Mouse (Mus musculus) left cerebral cortex, postnatal 36 days (tissue): Measurements from ENCODE around the gene Plekha5. TPM values are rescaled to one million over a fixed set of nuclear protein-coding genes. Genes with fewer than 3 reads are reported as not detected.
A peak's percentile ranks its signal among the peaks of the same experiment; 100 is the strongest.
"Not testable (repeated sequence)": the region's sequence is repeated elsewhere in the genome, so short reads cannot be mapped to it uniquely, and the experiment has no call there.

Experiments
- DNase-seq, 2 experiments: peaks; one replicate each; pipeline ENCODE4 v3.0.0; 2021 to 2022; ENCODE audit warnings: low spot score in 2 of 2, mixed read lengths in 1 of 2
- intact Hi-C: fragments of 180-260 bp; cut with DNase I; formaldehyde crosslinking; loops from one replicate; pipeline ENCODE4 v1.15.1; 2025
- total RNA-seq, 2 experiments: library from RNA; stranded (reverse); gene quantifications; 2 replicates each; pipeline ENCODE4 v1.2.3; 2021

The Plekha5 gene
- total RNA-seq, 2 experiments from 2014 or later, result 99.6 to 119 TPM

DNA sequence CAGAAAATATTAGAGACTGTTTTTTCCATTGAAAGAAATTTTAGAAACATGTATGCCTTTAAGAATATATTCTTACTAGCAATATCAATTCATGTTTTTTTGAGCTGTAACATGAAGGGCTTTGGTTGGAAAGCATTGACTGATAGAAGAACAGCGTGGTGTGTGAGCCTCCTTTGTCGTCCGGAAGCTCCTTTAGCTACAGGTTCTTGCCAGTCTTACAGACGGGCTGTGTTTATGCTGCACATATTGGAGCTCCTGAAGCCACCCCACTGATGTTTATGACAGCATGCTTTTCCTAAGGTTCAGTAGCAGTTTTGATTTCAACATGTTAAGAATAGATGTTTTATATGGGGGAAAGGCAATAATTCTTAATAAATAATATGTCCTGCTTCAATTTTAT lies 91.7 kb downstream of the Plekha5 start:
- no peak for DNase-seq
- intact Hi-C loops, result loop anchor here (5.0 kb wide), 1 partner anchor 38 kb away; no protein-coding TSS in a partner anchor

DNA sequence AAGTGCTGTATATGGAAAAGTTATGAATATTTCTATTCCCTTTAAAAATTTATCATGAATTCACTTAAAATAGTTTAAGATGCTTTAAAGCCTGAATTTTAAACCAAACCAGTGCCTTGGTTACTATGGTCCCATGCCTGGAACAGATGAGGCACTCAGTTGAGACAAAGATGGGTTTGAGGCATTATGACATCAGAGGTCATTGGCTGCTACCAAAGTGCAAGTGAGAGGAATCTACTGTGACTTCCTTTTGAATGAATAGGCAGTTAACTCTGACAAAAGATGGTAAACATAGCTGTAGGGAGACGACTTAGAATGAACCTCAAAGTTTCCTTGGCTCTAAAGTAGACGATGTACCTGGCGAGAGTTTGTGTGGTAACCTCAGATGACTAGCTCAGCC lies 92.3 kb downstream of the Plekha5 start:
- intact Hi-C loops, result loop anchor here (5.0 kb wide), 1 partner anchor 39 kb away; no protein-coding TSS in a partner anchor
- no peak for DNase-seq

DNA sequence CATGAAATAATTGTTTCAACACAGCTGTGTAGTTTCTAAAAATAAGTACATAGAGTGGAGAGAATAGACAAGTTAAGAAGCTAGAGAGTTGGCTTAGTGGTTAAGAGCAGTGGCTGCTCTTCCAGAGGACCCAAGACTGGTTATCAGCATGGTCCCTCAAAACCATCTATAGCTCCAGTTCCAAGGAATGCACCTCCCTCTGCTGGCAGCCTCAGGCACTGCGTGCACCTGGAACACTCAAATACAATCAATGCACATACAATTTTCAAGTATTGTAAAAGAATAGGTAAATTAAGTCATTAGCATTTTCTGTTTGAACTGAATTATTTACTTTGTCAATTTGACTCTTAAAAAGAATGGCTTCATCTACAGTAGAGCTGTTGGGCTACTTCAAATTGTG lies 93.3 kb downstream of the Plekha5 start:
- DNase-seq, result no peak
- intact Hi-C loops, result loop anchor here (5.0 kb wide), 1 partner anchor 40 kb away; no protein-coding TSS in a partner anchor

DNA sequence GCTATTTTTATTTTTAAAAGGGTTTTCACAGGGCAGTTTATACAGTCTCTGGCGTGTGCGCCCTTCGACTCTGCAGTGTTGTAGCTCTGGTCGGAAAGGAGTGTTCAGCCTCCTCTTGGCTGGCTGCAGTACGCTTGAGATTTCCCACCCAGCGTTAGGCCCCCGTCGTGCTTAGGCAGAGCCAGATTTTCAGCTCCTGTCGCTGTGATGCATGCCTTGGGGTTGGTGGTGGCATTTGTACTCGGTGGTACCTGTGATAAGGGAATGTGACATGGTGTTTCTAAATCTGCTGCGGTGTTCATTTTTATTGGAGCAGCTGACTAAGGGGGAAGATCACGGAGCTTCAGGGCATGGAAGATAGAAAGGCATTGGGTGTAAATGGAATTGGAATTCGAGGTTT lies 95.2 kb downstream of the Plekha5 start:
- DNase-seq, result no peak
- intact Hi-C loops, result loop anchor here (5.0 kb wide), 1 partner anchor 42 kb away; no protein-coding TSS in a partner anchor

DNA sequence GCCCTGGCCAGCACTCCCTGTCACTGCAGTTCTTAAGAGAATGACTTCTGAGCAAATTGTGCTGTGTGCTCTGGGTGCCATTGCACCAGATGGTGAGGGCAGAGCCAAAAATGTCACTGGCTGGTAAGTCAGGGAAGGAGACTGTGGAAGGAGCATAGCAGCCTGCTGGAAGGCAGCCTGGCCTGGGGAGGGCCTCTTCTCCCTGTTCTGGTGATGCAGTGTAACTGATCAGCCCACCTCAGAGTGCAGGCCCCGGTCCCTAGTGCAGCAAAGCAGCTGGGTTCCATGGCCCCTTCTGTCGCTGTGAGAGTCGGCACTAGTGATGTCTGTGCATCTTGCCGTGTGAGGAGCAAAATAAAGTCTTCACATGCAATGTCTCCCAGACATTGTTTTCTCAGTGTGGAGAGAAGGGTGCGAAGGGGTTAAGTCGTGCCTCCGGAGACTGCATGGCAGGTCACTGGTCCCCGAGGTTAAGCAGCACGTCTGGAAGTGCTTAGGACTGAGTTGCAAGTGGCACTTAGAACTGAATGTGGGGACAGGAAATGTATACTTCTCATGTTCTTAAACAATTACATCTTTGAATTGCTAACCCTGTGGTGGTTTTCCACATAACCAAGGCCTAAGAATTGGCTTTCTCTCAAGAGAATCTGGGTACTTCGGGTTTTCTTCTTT lies 95.8 kb downstream of the Plekha5 start:
- intact Hi-C loops, result loop anchor here (5.0 kb wide), 1 partner anchor 42 kb away; no protein-coding TSS in a partner anchor
- peak in 1 of 2 experiments; percentile 45 for DNase-seq

DNA sequence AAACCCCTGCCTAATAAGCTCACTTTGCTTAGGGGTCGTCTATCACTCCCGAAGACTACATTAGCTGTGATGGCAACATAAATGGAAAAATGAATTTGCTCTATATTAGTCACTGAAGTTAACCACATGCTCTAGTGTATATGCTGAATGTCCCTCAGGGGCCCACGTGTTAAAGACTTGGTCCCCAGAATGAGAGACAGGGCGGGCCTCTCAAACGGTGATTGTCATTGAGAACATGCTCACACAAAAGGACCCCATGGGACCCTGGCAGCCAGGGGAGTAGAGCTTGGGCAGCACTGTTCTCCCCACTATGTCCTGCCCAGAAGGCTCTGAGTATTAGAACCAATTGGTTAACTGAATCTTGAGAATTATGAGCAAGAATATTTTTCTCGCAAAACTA lies 97.1 kb downstream of the Plekha5 start:
- DNase-seq, result no peak
- intact Hi-C loops, result no loop called here

DNA sequence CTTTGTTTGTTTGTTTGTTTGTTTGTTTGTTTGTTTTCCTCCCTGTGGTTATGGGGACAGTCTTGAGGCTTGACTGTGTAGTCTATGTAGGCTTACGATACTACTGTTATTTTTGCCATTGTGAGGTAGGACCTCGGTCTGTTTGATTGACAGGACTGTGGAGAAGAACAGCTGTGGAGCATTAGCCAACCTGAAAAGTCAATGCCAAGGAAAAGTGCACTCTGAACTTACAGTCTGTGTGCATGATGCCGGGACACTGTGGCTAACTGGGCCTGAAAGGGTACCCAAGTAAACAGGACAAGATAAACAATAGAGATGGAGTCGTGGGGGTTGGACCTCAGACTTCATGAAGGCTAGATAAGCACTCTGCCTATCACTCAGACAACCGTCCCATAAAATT lies 98.0 kb downstream of the Plekha5 start:
- intact Hi-C loops, result no loop called here

DNA sequence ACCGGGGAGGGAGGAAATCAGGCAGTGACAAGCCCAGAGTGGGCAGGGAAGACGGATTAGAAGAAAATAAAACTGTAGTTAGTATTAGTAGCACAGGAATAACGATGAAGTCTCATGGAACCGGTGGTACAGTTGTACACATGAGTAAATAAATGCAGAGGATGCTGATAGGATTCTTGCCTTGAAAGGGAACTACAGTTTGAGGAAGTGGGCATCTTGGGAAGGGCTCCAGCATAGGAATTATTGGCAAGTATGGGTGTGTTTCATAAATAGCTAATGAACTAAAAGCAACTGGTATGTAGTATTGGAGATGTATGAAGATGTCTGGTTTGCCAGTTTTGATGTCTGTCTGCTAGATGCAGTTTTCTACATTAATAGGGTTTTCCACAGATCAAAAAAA lies 99.7 kb downstream of the Plekha5 start:
- intact Hi-C loops, result no loop called here
- DNase-seq, result no peak

More for the DNA sequence above, 98.0 kb downstream of the Plekha5 start:
- no peak for DNase-seq

DNA sequence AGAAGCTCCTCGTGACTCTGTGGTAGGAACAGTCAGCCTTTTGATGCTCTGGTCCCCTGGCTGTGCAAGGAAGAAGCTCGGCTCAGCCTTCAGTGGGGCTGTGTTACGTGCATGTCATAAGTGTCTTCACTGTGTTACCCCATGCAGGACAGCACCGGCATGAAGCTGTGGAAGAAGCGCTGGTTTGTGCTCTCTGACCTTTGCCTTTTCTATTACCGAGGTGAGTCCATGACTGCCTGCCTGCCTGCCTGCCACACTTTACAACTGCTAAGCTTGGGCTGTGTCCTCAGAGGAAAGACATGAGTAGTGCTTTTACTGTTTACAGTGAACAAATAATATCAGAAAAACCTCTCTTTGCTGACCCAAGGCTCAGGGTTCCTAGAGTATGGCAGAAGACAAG lies 104.6 kb downstream of the Plekha5 start:
- intact Hi-C loops, result no loop called here
- no peak for DNase-seq

DNA sequence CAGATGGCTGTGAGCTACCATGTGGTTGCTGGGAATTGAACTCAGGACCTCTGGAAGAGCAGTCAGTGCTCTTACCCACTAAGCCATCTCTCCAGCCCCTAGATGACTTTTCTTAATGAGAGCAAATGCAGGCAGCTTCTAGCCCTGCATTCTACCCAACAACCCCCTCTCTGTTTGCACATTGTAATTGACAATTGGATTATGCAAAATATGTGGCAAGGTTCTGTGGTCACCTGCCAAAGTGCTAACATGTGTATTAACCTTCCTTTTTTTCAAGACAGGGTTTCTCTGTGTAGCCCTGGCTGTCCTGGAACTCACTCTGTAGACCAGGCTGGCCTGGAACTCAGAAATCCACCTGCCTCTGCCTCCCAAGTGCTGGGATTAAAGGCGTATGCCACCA lies 109.0 kb downstream of the Plekha5 start:
- intact Hi-C loops, DNase-seq: not testable (repeated sequence)

DNA sequence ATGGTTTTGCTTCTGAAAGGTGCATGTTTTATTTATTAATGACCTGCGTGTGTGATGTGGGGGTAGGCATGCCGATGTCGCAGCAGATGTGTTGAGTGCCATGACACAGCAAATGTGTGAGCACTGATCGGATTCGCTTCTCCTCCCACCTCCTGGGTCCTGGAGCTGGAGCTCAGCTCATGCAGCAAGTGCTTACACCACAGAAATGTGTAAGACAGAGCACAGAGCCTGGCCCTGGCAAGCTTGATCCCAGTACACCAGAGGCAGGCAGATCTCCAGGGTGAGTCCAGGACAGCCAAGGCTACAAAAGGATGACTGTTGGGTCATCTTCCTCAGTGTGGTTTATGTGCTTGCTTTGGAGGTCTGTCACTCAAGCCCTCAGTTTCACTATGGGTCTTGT lies 109.8 kb downstream of the Plekha5 start:
- intact Hi-C loops, result no loop called here
- no peak for DNase-seq

DNA sequence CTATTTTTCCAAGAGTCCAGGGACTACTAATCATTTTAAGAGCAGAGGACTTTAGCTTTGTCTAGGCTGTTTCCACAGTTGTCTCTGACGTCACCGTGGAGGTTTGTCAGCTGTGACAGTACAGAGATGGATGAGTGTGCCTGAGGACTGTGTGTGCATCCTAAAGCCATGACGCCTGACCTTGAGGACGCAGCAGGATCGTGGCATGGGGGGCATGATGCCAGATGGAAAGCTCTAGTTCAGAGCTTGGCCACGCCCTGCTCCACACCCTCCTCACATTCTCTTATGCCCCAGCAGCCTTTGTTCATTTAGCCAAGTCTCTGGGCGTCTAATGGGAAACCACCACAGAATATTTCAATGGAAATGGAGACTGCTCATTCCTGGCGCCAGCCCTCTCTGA lies 111.7 kb downstream of the Plekha5 start:
- DNase-seq, result no peak
- intact Hi-C loops, result no loop called here

DNA sequence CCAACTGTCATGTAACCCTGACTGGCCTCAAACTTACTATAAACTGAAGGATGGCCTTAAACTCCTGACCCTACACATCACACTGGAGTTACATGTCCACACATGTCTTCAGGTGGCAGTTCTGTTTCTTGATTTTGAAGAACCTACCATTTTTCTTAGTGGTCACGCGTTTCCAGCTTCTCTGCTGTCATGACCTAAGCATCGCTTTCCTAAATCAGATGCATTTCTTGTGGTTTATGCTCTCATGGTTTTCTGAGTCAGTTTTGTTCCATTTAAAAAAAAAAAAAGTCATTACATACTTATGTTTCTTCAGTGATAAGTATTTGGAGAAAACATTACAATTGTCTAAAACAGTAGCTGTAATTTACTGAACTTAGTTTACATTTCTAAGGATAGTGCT lies 118.1 kb downstream of the Plekha5 start:
- intact Hi-C loops, result no loop called here
- DNase-seq, result no peak

DNA sequence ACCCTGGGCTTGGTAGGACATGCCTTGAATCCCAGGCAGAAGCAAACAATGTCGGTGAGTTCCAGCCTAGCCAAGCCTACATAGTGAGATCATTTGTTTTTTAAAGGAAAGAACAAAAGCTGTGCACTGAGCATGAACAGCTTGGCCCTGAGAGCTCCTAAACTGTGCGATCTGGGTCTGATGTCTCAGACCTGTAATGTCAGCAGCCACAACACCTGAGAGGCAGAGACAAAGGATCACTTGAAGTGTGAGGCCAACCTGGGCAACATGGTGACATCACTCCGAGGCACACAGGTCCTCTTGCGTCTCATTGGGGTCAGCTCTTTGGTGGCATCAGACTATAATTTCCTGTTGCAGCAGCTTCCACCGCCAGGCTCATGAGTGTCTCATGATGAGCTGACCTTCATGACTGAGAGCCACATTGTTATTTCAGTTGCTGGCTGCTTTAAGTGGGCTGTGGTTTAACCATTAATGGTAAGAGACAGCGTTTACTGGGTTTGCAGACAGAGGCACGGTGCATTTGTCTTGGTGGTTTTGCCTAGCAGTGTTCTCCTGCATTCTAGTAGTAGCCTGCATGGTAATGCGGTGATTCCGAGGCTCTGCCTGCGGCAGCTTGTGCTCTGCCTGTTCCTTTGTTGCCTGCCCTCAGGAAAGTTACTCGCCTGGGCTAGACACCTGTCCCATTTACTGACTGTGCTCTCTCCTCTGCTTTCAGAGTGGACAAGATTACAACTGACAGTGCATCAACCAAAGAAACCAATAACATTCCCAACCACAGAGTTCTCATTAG lies 119.3 kb downstream of the Plekha5 start:
- intact Hi-C loops, result no loop called here
- no peak for DNase-seq

DNA sequence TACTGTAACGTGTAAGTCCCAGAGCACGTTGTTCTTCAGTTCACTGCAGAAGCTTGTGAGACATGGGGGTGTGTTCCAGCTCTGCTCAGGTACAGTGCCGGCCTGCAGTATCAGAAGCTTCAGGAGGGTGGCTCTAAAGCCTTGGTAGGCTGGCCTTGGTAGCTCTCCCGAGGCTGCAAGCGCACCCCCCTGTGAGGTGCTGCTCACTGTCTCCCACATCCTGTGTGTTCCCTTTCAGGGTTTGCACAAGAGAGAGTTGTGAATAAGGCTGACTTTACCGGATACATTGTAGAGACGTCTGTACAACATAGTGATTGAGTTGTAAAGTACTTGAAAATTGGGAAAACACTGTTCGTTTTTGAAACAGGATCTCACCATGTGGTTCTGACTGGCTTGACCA lies 122.2 kb downstream of the Plekha5 start:
- DNase-seq, result no peak
- intact Hi-C loops, result no loop called here

DNA sequence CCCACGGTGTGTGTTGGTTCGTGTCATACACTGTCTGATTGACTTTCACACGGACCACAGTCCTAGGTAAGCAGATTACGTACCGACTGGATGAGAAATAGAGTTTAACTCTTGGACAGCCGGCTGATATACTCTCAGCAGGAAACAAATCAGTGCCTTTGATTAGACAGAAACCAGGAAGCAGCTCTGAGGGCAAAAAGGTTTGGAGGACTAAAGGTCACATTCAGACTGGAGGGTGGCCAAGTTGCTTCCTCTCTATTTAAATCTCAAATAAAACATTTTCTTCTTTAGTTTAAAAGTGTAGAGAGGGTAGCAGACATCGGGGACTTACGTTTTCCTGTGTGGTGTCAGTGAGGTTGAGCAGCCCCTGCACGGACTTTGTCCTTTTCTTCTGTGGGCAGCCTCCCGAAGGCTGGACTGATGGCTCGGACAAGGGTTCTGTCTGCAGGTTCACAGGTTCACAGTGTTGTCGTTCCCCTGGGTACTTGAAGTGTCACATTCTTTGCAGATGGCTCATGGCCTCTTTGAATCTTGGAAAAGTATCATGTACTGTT lies 122.9 kb downstream of the Plekha5 start:
- intact Hi-C loops, result no loop called here
- DNase-seq, result no peak

DNA sequence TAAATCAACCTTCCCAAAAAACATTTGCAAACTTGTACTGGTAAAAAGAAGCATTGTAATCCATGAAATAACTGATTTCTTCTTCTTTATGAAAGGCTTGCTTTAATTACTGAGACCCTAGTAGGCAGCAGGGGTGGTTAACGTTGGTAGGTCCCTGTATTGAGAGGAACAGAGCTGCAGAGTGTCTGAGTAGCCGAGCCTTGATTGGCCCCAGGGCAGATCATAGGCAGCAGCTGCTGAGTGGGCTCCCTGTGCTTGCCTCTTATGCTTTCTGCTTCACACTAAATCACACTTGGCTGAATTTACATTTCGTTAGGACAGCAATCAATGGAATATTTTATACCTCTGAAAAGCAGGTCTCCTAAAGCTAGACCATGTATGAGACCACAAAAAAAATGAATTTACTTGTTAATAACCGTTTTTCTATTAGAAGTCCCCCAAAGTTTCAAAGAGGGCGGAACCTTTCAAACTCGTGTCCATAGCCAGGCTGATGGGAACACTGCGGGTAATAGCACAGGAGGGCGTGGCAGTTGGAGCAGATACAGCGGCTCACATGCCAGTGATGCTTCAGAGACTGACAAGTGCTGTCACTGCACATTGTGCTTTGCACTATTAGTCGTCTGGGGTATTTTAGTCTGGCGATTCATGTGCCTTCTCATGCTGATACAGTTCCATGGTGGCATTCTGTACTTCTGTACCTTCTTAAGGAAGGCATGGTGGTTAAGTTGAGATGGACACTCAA lies 123.5 kb downstream of the Plekha5 start:
- intact Hi-C loops, result no loop called here
- no peak for DNase-seq

DNA sequence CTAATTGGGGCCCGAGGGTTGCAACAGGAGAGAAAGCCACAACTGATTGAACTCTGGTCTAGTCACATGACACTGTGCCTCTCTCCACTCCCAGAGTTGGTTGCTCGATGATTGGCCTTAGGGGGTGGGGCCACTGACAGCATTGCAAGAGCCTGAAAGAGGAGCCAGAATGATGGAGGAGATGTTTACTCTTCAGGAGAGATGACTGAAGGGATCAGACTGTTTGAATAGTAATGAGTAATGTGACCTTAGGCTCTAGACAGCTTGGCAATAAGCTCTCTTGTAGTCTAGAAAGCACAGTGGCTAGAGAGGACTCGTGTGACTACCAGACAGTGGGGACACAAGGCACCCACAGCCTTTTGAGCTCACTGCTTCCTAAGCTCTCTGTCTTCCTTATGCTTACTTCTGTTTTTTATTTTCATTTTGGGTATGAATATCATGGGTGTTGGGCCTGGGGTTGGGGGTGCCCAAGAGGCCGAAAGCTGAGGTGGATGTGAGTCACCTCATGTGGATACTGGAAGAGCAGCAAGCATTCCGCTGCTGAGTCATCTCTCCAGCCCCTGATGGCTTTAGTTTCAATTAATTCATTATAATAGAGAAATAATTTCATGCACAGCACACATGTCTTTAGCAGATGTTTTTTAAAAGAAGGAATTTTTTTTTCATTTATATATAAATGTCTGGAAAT lies 124.4 kb downstream of the Plekha5 start:
- DNase-seq, result no peak
- intact Hi-C loops, result no loop called here

DNA sequence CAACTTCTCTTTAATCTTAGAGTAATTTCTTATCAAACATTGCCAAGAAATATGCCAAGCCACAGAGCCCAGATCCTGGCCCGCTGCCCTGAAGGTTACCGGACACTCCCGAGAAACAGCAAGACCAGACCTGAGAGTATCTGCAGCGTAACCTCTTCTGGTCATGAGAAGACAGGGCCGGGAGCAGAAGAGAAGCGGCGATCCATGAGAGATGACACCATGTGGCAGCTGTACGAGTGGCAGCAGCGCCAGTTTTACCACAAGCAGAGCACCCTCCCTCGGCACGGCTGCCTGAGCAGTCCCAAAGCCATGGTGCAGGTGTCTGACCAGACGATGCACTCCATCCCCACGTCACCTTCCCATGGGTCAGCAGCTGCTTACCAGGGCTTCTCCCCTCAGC lies 126.9 kb downstream of the Plekha5 start:
- DNase-seq, result peak in 1 of 2 experiments; percentile 28
- intact Hi-C loops, result loop anchor here (10.0 kb wide), 1 partner anchor 966 kb away; the partner anchor contains the start of gene Pik3c2g
